Mouse (Mus musculus): ENCODE measurements around the gene Cyp2d22. TPM values are rescaled to one million over a fixed set of nuclear protein-coding genes. Genes with fewer than 3 reads are reported as not detected.

Gene Cyp2d22
- polyA plus RNA-seq, 1 experiment from 2014 or later, result 4.4 TPM

GRCm38 (mm10) chr15:82380714-82381062, 628 bp upstream of the Cyp2d22 start:
- Histone ChIP-seq H3K9ac (ENCODE audit: low read depth, low read length) (peak overlapping the region; percentile 61; the same call in 1 of the 2 replicates), H3K36me3 (ENCODE audit: control insufficient read depth, insufficient read depth, low read length) (no peaks in the 10 kb centered on the region), H3K27ac (ENCODE audit: low read depth, low read length) (no peak overlapping the region), H3K27me3 (ENCODE audit: control insufficient read depth, insufficient read depth, low read length) (no peaks in the 10 kb centered on the region), H3K4me2 (peak overlapping the region; percentile 82), H3K4me3 (ENCODE audit: low read depth, low read length) (peak overlapping the region; percentile 50), H3K4me1 (ENCODE audit: control insufficient read depth, insufficient read depth, low read length) (peaks cover 10% of the 10 kb centered on the region), H3K9me3 (replicated peaks; ENCODE audit: control insufficient read depth, low read length) (no peaks in the 10 kb centered on the region)
- ATAC-seq (replicated peaks; ENCODE audit: insufficient number of reproducible peaks, low FRiP score, low TSS enrichment), result no peak
- WGBS (ENCODE audit: insufficient replicate concordance), result 37% methylated on average over 7 of the region's 7 CpGs

DNA sequence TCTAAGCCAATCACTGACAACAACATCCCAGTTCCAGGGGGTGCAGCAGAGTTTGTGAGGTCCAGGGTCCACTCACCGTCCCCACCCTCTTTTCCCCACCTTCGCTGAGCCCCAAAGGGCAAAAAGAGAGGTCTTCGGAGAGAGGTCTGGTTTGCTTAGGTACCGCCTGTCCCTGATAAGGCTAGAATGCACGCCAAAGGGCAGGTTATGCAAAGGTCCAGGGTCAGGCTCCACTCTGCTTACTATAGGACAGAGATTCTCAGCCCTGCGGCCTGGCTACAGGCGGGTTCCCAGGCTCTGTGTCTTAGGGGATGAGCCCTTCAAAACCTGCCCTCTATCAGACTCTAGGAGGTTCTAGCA, 569 bp downstream of the Cyp2d22 start:
- Histone ChIP-seq H3K4me3 (ENCODE audit: low read depth, low read length) (peak overlapping the region; percentile 50), H3K27me3 (ENCODE audit: control insufficient read depth, insufficient read depth, low read length) (no peaks in the 10 kb centered on the region), H3K4me1 (ENCODE audit: control insufficient read depth, insufficient read depth, low read length) (peaks cover 10% of the 10 kb centered on the region), H3K27ac (ENCODE audit: low read depth, low read length) (no peak overlapping the region), H3K36me3 (ENCODE audit: control insufficient read depth, insufficient read depth, low read length) (no peaks in the 10 kb centered on the region), H3K4me2 (peak overlapping the region; percentile 82), H3K9ac (ENCODE audit: low read depth, low read length) (peak overlapping the region; percentile 44), H3K9me3 (replicated peaks; ENCODE audit: control insufficient read depth, low read length) (no peaks in the 10 kb centered on the region)
- ATAC-seq (replicated peaks; ENCODE audit: insufficient number of reproducible peaks, low FRiP score, low TSS enrichment), result 0 out of 2 replicates have a peak, but pooled peaks have one; percentile 6
- whole genome bisulfite sequencing (ENCODE audit: insufficient replicate concordance), result 11% methylated on average over 7 of the region's 7 CpGs

DNA sequence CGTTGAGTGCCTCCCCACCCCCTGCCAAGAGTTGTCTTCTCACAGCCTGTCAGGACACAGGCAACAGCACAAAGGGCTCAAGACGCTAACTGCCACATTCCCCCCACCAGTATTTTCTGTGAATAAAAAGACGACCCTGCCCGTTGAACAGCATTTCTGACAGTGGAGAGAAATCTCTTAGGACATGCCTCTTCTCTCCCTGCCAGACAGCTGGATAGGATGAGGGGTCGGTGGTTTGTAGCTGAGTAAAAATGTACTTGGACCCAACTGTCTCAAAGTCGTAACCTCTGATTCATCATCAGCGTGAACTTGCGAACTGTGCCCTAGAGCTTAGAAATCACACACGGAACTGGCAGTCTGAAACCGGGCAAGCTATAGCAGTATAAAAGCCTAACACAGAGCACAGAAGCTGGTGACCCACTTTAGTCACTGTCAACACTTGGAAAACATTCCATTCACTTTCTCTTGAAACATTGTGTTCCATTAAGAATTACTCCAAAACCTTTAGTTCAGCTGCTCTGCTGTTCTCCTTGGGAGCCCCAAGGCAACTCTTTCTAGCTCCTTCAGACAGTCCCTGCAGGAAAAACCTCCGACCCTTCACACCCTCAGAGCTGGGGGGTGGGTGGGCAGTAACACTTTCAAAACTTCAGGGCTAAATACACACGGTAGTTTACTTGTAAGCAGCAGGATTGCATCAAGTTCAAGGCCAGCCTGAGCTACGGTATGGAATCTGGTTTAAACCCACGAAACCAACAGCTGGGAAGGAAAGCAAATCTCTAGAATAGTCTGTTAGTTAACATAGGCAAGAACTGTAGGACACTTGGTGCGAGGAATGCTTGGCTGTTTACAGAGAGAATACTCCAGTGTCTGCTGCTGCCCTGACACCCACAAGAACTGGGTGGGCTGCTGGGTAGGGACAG, 1.5 kb downstream of the Cyp2d22 start:
- WGBS (ENCODE audit: insufficient replicate concordance), result 46% methylated on average over 15 of the region's 15 CpGs
- no peaks in the 10 kb centered on the region for H3K27me3 ChIP-seq (ENCODE audit: control insufficient read depth, insufficient read depth, low read length)
- H3K4me3 ChIP-seq (ENCODE audit: low read depth, low read length), result no peak overlapping the region
- no peak overlapping the region for H3K27ac ChIP-seq (ENCODE audit: low read depth, low read length)
- peak overlapping the region; percentile 11; the same call in 1 of the 2 replicates for H3K4me2 ChIP-seq
- no peaks in the 10 kb centered on the region for H3K36me3 ChIP-seq (ENCODE audit: control insufficient read depth, insufficient read depth, low read length)
- H3K4me1 ChIP-seq (ENCODE audit: control insufficient read depth, insufficient read depth, low read length), result peaks cover 10% of the 10 kb centered on the region
- ATAC-seq (replicated peaks; ENCODE audit: insufficient number of reproducible peaks, low FRiP score, low TSS enrichment), result no peak
- no peak overlapping the region for H3K9ac ChIP-seq (ENCODE audit: low read depth, low read length)
- no peaks in the 10 kb centered on the region for H3K9me3 ChIP-seq (replicated peaks; ENCODE audit: control insufficient read depth, low read length)

DNA sequence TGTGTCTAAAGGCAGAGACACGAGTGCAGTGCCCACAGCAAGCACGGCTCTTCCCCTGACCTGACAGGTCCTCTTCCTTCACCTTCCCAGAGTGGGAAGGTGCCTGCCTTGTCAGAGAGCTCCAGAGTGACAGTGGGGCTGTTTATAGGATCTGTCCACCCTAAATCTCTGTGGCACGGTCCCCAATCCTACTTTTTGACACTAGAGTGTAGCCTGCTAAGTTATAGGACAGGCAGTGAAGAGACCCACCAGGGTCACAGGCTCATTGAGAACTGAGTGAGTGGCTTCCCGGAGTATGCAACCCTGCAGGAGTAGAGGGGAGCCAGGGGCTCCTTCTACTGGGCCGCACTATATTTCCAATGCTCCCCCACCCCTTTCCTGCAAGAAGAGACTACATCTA, 2.4 kb downstream of the Cyp2d22 start:
- no peak overlapping the region for H3K9ac ChIP-seq (ENCODE audit: low read depth, low read length)
- H3K9me3 ChIP-seq (replicated peaks; ENCODE audit: control insufficient read depth, low read length), result no peaks in the 10 kb centered on the region
- H3K27me3 ChIP-seq (ENCODE audit: control insufficient read depth, insufficient read depth, low read length), result no peaks in the 10 kb centered on the region
- no peaks in the 10 kb centered on the region for H3K36me3 ChIP-seq (ENCODE audit: control insufficient read depth, insufficient read depth, low read length)
- H3K4me1 ChIP-seq (ENCODE audit: control insufficient read depth, insufficient read depth, low read length), result peaks cover 10% of the 10 kb centered on the region
- ATAC-seq (replicated peaks; ENCODE audit: insufficient number of reproducible peaks, low FRiP score, low TSS enrichment), result no peak
- H3K4me3 ChIP-seq (ENCODE audit: low read depth, low read length), result no peak overlapping the region
- no peak overlapping the region for H3K4me2 ChIP-seq
- 71% methylated on average over 5 of the region's 5 CpGs for WGBS (ENCODE audit: insufficient replicate concordance)
- no peak overlapping the region for H3K27ac ChIP-seq (ENCODE audit: low read depth, low read length)

GRCm38 (mm10) chr15:82376393-82377138, 3.5 kb downstream of the Cyp2d22 start:
- H3K36me3 ChIP-seq (ENCODE audit: control insufficient read depth, insufficient read depth, low read length), result no peaks in the 10 kb centered on the region
- H3K4me1 ChIP-seq (ENCODE audit: control insufficient read depth, insufficient read depth, low read length), result peaks cover 10% of the 10 kb centered on the region
- WGBS (ENCODE audit: insufficient replicate concordance), result 72% methylated on average over 17 of the region's 17 CpGs
- no peaks in the 10 kb centered on the region for H3K9me3 ChIP-seq (replicated peaks; ENCODE audit: control insufficient read depth, low read length)
- ATAC-seq (replicated peaks; ENCODE audit: insufficient number of reproducible peaks, low FRiP score, low TSS enrichment), result no peak
- H3K4me2 ChIP-seq, result no peak overlapping the region
- no peak overlapping the region for H3K9ac ChIP-seq (ENCODE audit: low read depth, low read length)
- no peak overlapping the region for H3K4me3 ChIP-seq (ENCODE audit: low read depth, low read length)
- H3K27ac ChIP-seq (ENCODE audit: low read depth, low read length), result no peak overlapping the region
- no peaks in the 10 kb centered on the region for H3K27me3 ChIP-seq (ENCODE audit: control insufficient read depth, insufficient read depth, low read length)

DNA sequence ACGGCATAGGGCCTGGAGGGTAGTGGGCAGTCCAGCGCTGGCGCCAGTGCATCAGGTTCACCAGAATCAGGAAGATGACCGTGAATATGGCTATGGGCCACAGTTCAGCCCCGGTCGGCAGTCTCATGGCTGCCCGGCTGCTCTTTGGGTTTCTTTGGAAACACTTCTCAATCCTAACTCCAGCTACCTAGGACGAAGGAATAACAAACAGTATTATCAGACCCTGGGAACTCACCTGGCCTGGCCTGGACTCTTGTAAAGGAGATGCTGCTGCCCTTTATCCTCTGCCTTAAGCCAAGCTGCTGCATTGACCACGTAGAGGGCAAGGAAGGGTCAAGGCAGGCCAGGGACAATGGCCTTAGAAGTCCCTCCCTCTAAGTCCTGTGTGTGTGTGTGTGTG, 4.2 kb downstream of the Cyp2d22 start:
- Histone ChIP-seq H3K4me2 (no peak overlapping the region), H3K9me3 (replicated peaks; ENCODE audit: control insufficient read depth, low read length) (no peaks in the 10 kb centered on the region), H3K27ac (ENCODE audit: low read depth, low read length) (no peak overlapping the region), H3K9ac (ENCODE audit: low read depth, low read length) (no peak overlapping the region), H3K4me1 (ENCODE audit: control insufficient read depth, insufficient read depth, low read length) (peaks cover 8% of the 10 kb centered on the region), H3K36me3 (ENCODE audit: control insufficient read depth, insufficient read depth, low read length) (no peaks in the 10 kb centered on the region), H3K4me3 (ENCODE audit: low read depth, low read length) (no peak overlapping the region), H3K27me3 (ENCODE audit: control insufficient read depth, insufficient read depth, low read length) (no peaks in the 10 kb centered on the region)
- ATAC-seq (replicated peaks; ENCODE audit: insufficient number of reproducible peaks, low FRiP score, low TSS enrichment), result no peak
- 88% methylated on average over 9 of the region's 9 CpGs for WGBS (ENCODE audit: insufficient replicate concordance)

- WGBS (ENCODE audit: insufficient replicate concordance), result 81% methylated on average over 5 of the region's 5 CpGs
- Histone ChIP-seq H3K4me2 (no peak overlapping the region), H3K9ac (ENCODE audit: low read depth, low read length) (no peak overlapping the region), H3K27me3 (ENCODE audit: control insufficient read depth, insufficient read depth, low read length) (no peaks in the 10 kb centered on the region), H3K4me1 (ENCODE audit: control insufficient read depth, insufficient read depth, low read length) (peaks cover 1% of the 10 kb centered on the region; the same call in 1 of the 2 replicates), H3K9me3 (replicated peaks; ENCODE audit: control insufficient read depth, low read length) (no peaks in the 10 kb centered on the region), H3K27ac (ENCODE audit: low read depth, low read length) (no peak overlapping the region), H3K36me3 (ENCODE audit: control insufficient read depth, insufficient read depth, low read length) (no peaks in the 10 kb centered on the region), H3K4me3 (ENCODE audit: low read depth, low read length) (no peak overlapping the region)
- ATAC-seq (replicated peaks; ENCODE audit: insufficient number of reproducible peaks, low FRiP score, low TSS enrichment), result no peak
Observed at GRCm38 (mm10) chr15:82374437-82374836, 5.6 kb downstream of the Cyp2d22 start.

DNA sequence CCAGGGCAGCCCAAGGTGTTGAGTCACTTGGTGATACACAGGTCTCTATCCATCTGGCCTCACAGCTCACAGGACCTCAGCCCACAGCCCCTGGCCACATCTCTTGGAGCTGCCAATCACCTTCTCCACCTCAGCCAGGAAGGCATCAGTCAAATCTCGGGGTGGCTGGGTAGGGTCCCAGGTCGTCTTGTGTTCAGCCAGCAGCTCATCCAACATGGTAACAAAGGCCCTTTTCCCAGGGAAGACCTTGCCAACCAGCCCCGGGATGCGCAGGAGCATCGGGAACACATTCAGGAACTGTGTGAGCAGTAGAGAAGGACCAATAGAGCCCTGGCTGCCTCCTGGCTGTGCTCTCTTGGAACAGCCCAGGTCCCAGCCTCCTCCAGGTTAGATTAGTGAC, 7.1 kb downstream of the Cyp2d22 start:
- 84% methylated on average over 5 of the region's 5 CpGs for WGBS (ENCODE audit: insufficient replicate concordance)
- H3K4me1 ChIP-seq (ENCODE audit: control insufficient read depth, insufficient read depth, low read length), result no peaks in the 10 kb centered on the region
- no peak overlapping the region for H3K9ac ChIP-seq (ENCODE audit: low read depth, low read length)
- H3K4me3 ChIP-seq (ENCODE audit: low read depth, low read length), result no peak overlapping the region
- ATAC-seq (replicated peaks; ENCODE audit: insufficient number of reproducible peaks, low FRiP score, low TSS enrichment), result no peak
- H3K36me3 ChIP-seq (ENCODE audit: control insufficient read depth, insufficient read depth, low read length), result no peaks in the 10 kb centered on the region
- H3K27ac ChIP-seq (ENCODE audit: low read depth, low read length), result no peak overlapping the region
- H3K27me3 ChIP-seq (ENCODE audit: control insufficient read depth, insufficient read depth, low read length), result no peaks in the 10 kb centered on the region
- no peaks in the 10 kb centered on the region for H3K9me3 ChIP-seq (replicated peaks; ENCODE audit: control insufficient read depth, low read length)
- no peak overlapping the region for H3K4me2 ChIP-seq
